Mouse (Mus musculus): Measurements from ENCODE around the gene Samd4. TPM values are rescaled to one million over a fixed set of nuclear protein-coding genes. Genes with fewer than 3 reads are reported as not detected.
A peak's percentile ranks its signal among the peaks of the same experiment; 100 is the strongest.
"Not testable (repeated sequence)": the region's sequence is repeated elsewhere in the genome, so short reads cannot be mapped to it uniquely, and the experiment has no call there.

Gene Samd4
- polyA plus RNA-seq, 1 experiment from 2014 or later = 0.50 TPM

GRCm38 (mm10) chr14:47095036-47095435, 212.4 kb downstream of the Samd4 start:
- H3K36me3 ChIP-seq = no peaks in the 10 kb centered on the region
- H3K27ac ChIP-seq = no peak overlapping the region
- H3K4me2 ChIP-seq = no peak overlapping the region
- H3K9ac ChIP-seq = no peak overlapping the region
- H3K27me3 ChIP-seq = no peaks in the 10 kb centered on the region
- H3K4me1 ChIP-seq (replicated peaks) = no peaks in the 10 kb centered on the region
- whole genome bisulfite sequencing (ENCODE audit: insufficient replicate concordance) = 57% methylated on average over 3 of the region's 3 CpGs
- ATAC-seq (ENCODE audit: low read depth) (no peak), DNase-seq (no peak)
- H3K4me3 ChIP-seq (replicated peaks) = no peak overlapping the region
- no peaks in the 10 kb centered on the region for H3K9me3 ChIP-seq (replicated peaks)

DNA sequence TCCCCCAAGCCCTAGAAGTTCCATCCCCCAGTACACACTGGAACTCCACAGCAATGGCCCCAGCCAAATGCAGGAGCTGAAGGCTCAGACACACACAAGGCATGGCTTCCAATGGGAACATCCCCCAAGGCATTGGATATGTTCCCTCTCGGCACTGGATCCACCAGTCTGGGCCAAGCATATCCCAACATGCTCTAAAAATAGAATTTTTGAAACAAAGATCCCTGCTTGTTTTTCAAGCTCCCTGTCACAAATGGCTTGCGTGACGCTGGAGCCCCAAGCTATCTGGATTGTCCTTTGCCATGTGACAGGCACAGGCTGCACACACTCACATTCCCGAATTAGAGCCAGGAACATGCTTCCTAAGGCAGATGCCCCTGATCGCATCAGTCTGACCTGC, 213.7 kb downstream of the Samd4 start:
- Histone ChIP-seq H3K9me3 (replicated peaks) (no peaks in the 10 kb centered on the region), H3K9ac (no peak overlapping the region), H3K27me3 (no peaks in the 10 kb centered on the region), H3K4me2 (no peak overlapping the region), H3K4me3 (replicated peaks) (no peak overlapping the region), H3K27ac (no peak overlapping the region), H3K4me1 (replicated peaks) (no peaks in the 10 kb centered on the region), H3K36me3 (no peaks in the 10 kb centered on the region)
- DNase-seq = no peak
- 77% methylated on average over 5 of the region's 5 CpGs for WGBS (ENCODE audit: insufficient replicate concordance)
- ATAC-seq (ENCODE audit: low read depth) = no peak

DNA sequence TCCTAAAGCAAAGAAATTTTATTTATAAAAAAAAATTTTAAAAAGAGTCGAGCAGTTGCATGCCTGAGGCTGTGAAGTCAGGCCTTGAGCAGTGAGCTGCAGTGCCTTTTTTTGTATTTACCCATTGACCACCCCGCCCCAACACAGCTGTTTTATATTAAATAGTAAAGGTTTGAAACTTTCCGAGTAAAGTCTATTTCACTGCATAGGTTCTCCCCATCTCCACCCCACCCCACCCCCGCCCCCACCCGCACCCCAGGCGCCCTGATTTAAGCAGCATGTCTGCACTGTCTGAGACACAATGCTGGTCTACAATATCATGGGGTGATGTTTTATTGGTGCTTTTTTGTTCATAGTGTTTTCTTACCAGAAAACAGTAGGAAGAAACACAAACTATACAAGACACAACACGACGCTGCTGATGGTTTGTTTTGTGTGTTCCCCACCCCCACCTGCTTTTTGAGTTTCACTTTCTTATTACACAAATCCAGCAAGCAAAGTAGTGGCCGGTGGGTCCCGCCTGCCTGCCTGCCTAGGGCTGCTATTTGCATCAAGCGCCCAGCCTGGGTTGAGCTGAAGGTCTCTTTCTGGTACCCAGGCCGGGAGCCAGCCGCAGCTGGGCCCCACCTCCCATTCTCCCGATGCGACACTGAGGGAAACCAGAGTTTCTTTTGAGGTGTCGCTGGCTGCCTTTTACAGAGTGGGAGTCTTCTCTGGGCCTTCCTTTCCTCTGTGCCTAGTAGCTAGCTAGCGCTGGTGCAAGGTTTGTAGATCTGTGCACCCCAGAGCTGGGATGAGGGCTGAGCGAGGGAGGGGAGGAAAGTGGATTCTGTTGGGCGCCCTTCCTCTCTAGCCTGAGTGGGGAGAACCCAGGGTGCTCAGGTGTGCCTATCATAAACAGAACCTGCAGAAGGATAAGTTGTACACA, 221.9 kb downstream of the Samd4 start:
- Histone ChIP-seq H3K4me2 (peak overlapping the region; percentile 35), H3K9ac (no peak overlapping the region), H3K27me3 (no peaks in the 10 kb centered on the region), H3K36me3 (no peaks in the 10 kb centered on the region), H3K9me3 (replicated peaks) (no peaks in the 10 kb centered on the region), H3K27ac (no peak overlapping the region), H3K4me1 (replicated peaks) (no peaks in the 10 kb centered on the region), H3K4me3 (replicated peaks) (peak overlapping the region; percentile 19; the same call in 1 of the 2 replicates)
- WGBS (ENCODE audit: insufficient replicate concordance) = 53% methylated on average over 19 of the region's 19 CpGs
- no peak for ATAC-seq (ENCODE audit: low read depth)
- DNase-seq = no peak

GRCm38 (mm10) chr14:47105174-47105557, 222.5 kb downstream of the Samd4 start:
- Histone ChIP-seq H3K27ac (no peak overlapping the region), H3K9me3 (replicated peaks) (no peaks in the 10 kb centered on the region), H3K27me3 (no peaks in the 10 kb centered on the region), H3K36me3 (no peaks in the 10 kb centered on the region), H3K4me1 (replicated peaks) (no peaks in the 10 kb centered on the region), H3K4me2 (peak overlapping the region; percentile 35; the same call in 1 of the 2 replicates), H3K4me3 (replicated peaks) (no peak overlapping the region), H3K9ac (no peak overlapping the region)
- 59% methylated on average over 3 of the region's 3 CpGs for WGBS (ENCODE audit: insufficient replicate concordance)
- DNase-seq (no peak), ATAC-seq (ENCODE audit: low read depth) (no peak)

DNA sequence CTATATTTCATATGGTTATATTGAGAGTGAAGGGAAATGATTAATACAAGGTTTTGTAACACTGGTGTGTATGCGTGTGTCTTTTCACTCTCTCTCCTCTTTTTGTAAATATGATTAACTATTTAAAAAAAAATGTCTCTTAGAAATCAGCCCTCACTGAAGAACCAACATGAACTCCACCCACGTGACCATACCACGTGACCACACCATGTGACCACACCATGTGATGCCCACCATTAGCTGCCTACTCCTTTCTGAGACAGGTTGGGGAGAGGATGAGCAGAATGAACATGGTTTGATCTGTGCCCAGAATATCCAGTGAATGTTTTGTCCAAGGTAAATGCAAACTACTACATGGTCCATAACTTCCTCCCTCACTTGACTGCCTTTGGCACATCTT, 223.1 kb downstream of the Samd4 start:
- Histone ChIP-seq H3K27me3 (no peaks in the 10 kb centered on the region), H3K9me3 (replicated peaks) (no peaks in the 10 kb centered on the region), H3K36me3 (no peaks in the 10 kb centered on the region), H3K4me3 (replicated peaks) (no peak overlapping the region), H3K27ac (no peak overlapping the region), H3K4me2 (no peak overlapping the region), H3K9ac (no peak overlapping the region), H3K4me1 (replicated peaks) (no peaks in the 10 kb centered on the region)
- WGBS (ENCODE audit: insufficient replicate concordance) = 60% methylated on average over 3 of the region's 3 CpGs
- DNase-seq (no peak), ATAC-seq (ENCODE audit: low read depth) (no peak)

- DNase-seq = no peak
- no peak overlapping the region for H3K4me2 ChIP-seq
- H3K4me3 ChIP-seq (replicated peaks) = no peak overlapping the region
- H3K27me3 ChIP-seq = no peaks in the 10 kb centered on the region
- no peak for ATAC-seq (ENCODE audit: low read depth)
- no peaks in the 10 kb centered on the region for H3K36me3 ChIP-seq
- WGBS (ENCODE audit: insufficient replicate concordance) = 35% methylated on average over 3 of the region's 3 CpGs
- no peak overlapping the region for H3K9ac ChIP-seq
- H3K27ac ChIP-seq = no peak overlapping the region
- no peaks in the 10 kb centered on the region for H3K4me1 ChIP-seq (replicated peaks)
- no peaks in the 10 kb centered on the region for H3K9me3 ChIP-seq (replicated peaks)
Observed at GRCm38 (mm10) chr14:47107461-47107860, 224.8 kb downstream of the Samd4 start.

DNA sequence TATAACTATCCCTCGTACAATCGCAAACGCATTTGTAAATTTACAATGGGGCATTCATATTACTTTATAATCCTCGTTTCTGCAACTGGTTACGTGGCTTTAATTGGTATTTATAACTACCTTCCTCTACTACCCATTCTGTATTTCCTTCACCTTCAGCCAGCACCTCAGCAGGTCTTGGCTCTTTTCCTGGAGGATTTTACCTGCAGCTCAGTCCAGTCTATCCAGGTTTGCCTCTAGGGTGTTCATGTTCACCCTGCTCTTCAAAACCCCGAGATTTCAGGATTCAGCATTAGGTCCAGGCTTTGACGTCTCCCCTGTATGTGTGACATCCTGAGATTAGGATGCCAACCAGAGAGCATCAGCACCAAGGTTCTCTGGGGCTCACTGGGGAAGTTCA, 227.7 kb downstream of the Samd4 start:
- not testable (repeated sequence) for H3K4me1 ChIP-seq (replicated peaks); H3K27ac ChIP-seq; H3K9ac ChIP-seq; H3K4me3 ChIP-seq (replicated peaks); DNase-seq; ATAC-seq (ENCODE audit: low read depth); H3K36me3 ChIP-seq; H3K27me3 ChIP-seq; H3K4me2 ChIP-seq; H3K9me3 ChIP-seq (replicated peaks)
- 66% methylated on average over 7 of the region's 7 CpGs for WGBS (ENCODE audit: insufficient replicate concordance)

DNA sequence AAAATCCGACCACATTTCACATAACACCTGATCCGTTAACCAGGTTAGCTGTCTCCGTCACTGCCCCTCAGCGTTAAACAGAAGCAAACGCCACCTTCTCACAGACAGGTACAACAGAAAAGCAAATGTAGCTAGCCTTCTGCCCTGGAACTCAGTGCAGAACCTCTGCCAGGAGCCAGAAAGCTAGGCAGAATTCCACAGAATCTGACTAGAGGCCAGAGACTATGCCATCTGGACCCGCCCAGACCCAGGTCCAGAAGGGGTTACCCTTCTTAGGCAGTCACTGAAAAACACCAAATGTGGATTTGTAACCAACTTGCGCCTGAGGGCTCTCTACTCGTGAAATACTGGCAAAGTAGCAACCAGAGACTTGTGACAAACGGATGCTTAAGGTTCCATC, 228.7 kb downstream of the Samd4 start:
- Histone ChIP-seq H3K4me2 (no peak overlapping the region), H3K27me3 (no peaks in the 10 kb centered on the region), H3K27ac (no peak overlapping the region), H3K4me1 (replicated peaks) (peaks cover 7% of the 10 kb centered on the region), H3K4me3 (replicated peaks) (no peak overlapping the region), H3K9ac (no peak overlapping the region), H3K9me3 (replicated peaks) (no peaks in the 10 kb centered on the region), H3K36me3 (no peaks in the 10 kb centered on the region)
- 31% methylated on average over 9 of the region's 9 CpGs for WGBS (ENCODE audit: insufficient replicate concordance)
- ATAC-seq (ENCODE audit: low read depth) (no peak), DNase-seq (no peak)

GRCm38 (mm10) chr14:47115154-47115553, 232.5 kb downstream of the Samd4 start:
- H3K4me3 ChIP-seq (replicated peaks) = no peak overlapping the region
- no peaks in the 10 kb centered on the region for H3K9me3 ChIP-seq (replicated peaks)
- H3K4me1 ChIP-seq (replicated peaks) = peaks cover 13% of the 10 kb centered on the region
- H3K36me3 ChIP-seq = no peaks in the 10 kb centered on the region
- no peak for DNase-seq
- no peak overlapping the region for H3K27ac ChIP-seq
- ATAC-seq (ENCODE audit: low read depth) = no peak
- no peak overlapping the region for H3K4me2 ChIP-seq
- WGBS (ENCODE audit: insufficient replicate concordance) = 67% methylated on average over 8 of the region's 9 CpGs
- H3K27me3 ChIP-seq = no peaks in the 10 kb centered on the region
- no peak overlapping the region for H3K9ac ChIP-seq

- H3K4me3 ChIP-seq (replicated peaks) = no peak overlapping the region
- peaks cover 13% of the 10 kb centered on the region for H3K4me1 ChIP-seq (replicated peaks)
- peak; percentile 38 for DNase-seq
- H3K9me3 ChIP-seq (replicated peaks) = no peaks in the 10 kb centered on the region
- peak; percentile 85 for ATAC-seq (ENCODE audit: low read depth)
- WGBS (ENCODE audit: insufficient replicate concordance) = 47% methylated on average over 10 of the region's 10 CpGs
- H3K9ac ChIP-seq = no peak overlapping the region
- H3K27ac ChIP-seq = no peak overlapping the region
- H3K36me3 ChIP-seq = no peaks in the 10 kb centered on the region
- no peaks in the 10 kb centered on the region for H3K27me3 ChIP-seq
- H3K4me2 ChIP-seq = no peak overlapping the region
Observed at GRCm38 (mm10) chr14:47116062-47116762, 233.6 kb downstream of the Samd4 start.

- H3K4me3 ChIP-seq (replicated peaks) = no peak overlapping the region
- no peak overlapping the region for H3K4me2 ChIP-seq
- H3K4me1 ChIP-seq (replicated peaks) = peaks cover 13% of the 10 kb centered on the region
- no peaks in the 10 kb centered on the region for H3K36me3 ChIP-seq
- no peak for ATAC-seq (ENCODE audit: low read depth)
- no peaks in the 10 kb centered on the region for H3K9me3 ChIP-seq (replicated peaks)
- H3K9ac ChIP-seq = no peak overlapping the region
- no peak overlapping the region for H3K27ac ChIP-seq
- no peaks in the 10 kb centered on the region for H3K27me3 ChIP-seq
- WGBS (ENCODE audit: insufficient replicate concordance) = 55% methylated on average over 7 of the region's 7 CpGs
- no peak for DNase-seq
Observed at GRCm38 (mm10) chr14:47117522-47117921, 234.9 kb downstream of the Samd4 start.
